Mouse (Mus musculus): Measurements from ENCODE around the gene Rcsd1. TPM values are rescaled to one million over a fixed set of nuclear protein-coding genes. Genes with fewer than 3 reads are reported as not detected.
A peak's percentile ranks its signal among the peaks of the same experiment; 100 is the strongest.
"Not testable (repeated sequence)": the region's sequence is repeated elsewhere in the genome, so short reads cannot be mapped to it uniquely, and the experiment has no call there.

The Rcsd1 gene
- polyA plus RNA-seq, 1 experiment from 2014 or later: 53.7 TPM

DNA sequence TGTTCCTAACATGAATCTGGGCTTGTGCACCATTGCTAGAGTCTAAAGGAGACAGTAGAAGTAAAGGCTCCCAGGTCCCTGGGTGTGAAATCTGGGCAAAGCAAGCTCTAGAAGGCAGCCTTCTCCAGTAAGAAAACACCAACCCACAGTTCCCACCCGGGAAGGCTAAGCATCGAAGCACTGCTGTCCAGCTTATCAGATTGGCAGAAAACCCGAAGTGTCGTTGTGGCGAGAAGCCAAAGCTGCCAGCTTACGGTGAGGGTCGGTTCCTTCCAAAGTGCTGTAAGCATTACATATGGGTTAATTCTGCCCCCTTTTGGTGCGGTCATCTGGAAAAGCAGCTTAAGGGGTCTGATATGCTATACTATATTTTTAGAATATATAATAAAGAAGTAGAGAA is 22.6 kb downstream of the Rcsd1 start:
- DNase-seq (ENCODE audit: low spot score): no peak
- Histone ChIP-seq H3K9me3 (replicated peaks; ENCODE audit: low read length) (no peaks in the 10 kb centered on the region), H3K27me3 (ENCODE audit: insufficient read depth, low read length) (no peaks in the 10 kb centered on the region), H3K4me2 (ENCODE audit: low read length) (no peak overlapping the region), H3K4me3 (replicated peaks; ENCODE audit: low read depth, low read length) (no peak overlapping the region), H3K36me3 (ENCODE audit: insufficient read depth, low read length) (no peaks in the 10 kb centered on the region), H3K9ac (ENCODE audit: low read depth, low read length) (no peak overlapping the region), H3K4me1 (replicated peaks; ENCODE audit: insufficient read depth, low read length) (peaks cover 28% of the 10 kb centered on the region), H3K27ac (0 out of 2 replicates have a peak overlapping the region, but pooled peaks have one; percentile 38)
- TF ChIP-seq CTCF (IDR thresholded peaks at IDR 0.05; ENCODE audit: low read depth): no peak
- no peak for ATAC-seq (replicated peaks; ENCODE audit: low FRiP score, low read depth)
- WGBS: 43% methylated on average over 8 of the region's 8 CpGs

DNA sequence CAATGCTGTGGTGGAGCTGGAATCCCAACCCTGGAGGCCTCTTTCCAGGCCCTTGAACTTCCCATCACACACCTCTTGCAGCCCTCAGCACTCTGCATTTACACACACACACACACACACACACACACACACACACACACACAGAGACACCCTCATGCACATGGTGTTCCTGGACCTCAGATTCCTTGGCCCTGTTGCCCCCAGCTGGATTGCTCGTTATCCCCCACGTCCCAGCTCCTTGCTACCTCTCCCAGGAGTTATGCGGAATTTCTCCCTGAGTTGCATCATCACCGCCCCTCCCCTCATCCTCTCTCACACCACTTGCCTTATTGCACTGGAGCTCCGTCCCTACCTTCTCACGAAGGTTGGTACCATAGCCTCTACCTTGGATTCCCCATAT is 23.2 kb downstream of the Rcsd1 start:
- no peak overlapping the region for H3K9ac ChIP-seq (ENCODE audit: low read depth, low read length)
- DNase-seq (ENCODE audit: low spot score) (no peak), ATAC-seq (replicated peaks; ENCODE audit: low FRiP score, low read depth) (no peak)
- H3K27ac ChIP-seq: no peak overlapping the region
- 66% methylated on average over 6 of the region's 6 CpGs for WGBS
- peaks cover 26% of the 10 kb centered on the region for H3K4me1 ChIP-seq (replicated peaks; ENCODE audit: insufficient read depth, low read length)
- H3K4me2 ChIP-seq (ENCODE audit: low read length): no peak overlapping the region
- no peak overlapping the region for H3K4me3 ChIP-seq (replicated peaks; ENCODE audit: low read depth, low read length)
- H3K27me3 ChIP-seq (ENCODE audit: insufficient read depth, low read length): no peaks in the 10 kb centered on the region
- no peak for TF ChIP-seq CTCF (IDR thresholded peaks at IDR 0.05; ENCODE audit: low read depth)
- no peaks in the 10 kb centered on the region for H3K9me3 ChIP-seq (replicated peaks; ENCODE audit: low read length)
- no peaks in the 10 kb centered on the region for H3K36me3 ChIP-seq (ENCODE audit: insufficient read depth, low read length)

DNA sequence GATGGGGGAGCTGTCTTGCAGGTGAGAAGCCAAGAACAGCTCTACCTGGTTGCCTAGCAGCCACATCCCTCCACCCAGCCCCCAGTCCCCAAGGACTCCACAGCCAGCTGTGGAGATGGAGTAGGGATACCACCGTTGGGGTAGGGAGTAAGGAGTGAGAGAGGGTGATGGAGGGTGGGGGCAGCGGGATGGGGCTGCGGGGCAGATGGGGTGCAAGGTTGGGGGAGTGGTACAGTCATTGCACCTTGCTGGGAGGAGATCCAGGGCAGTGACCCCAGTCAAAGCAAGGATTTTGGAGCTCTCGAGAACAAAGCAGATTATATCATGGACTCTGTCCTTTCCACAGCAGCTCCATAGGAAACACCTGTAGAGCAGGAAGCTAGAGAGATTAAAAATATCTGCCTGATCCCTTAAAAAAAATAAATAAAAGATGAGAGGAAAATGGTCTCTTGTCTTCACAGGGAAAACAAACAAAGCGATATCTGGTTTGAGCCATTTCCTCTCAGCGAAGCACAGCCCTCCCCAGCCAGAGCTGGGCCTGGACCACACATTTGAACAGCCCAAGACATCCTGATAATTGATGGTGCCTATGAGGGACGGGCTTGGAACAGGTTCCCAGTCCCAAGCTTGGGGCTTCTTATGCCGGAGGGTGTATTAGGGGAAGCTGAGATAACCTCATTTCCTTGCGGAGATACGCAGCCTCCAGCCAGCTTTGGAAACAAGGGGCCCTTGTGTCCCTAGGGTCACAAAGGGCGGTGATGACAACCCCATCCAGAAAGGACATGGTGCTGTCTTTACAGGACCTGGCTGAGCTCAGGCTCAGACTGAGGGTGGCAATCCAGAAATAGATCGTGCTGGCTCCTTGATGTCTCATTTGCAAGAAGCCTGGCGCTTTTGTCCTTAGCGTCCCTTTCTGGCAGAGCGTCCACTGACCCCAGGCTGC is 25.0 kb downstream of the Rcsd1 start:
- H3K9ac ChIP-seq (ENCODE audit: low read depth, low read length): no peak overlapping the region
- H3K9me3 ChIP-seq (replicated peaks; ENCODE audit: low read length): no peaks in the 10 kb centered on the region
- DNase-seq (ENCODE audit: low spot score) (peak; percentile 74), ATAC-seq (replicated peaks; ENCODE audit: low FRiP score, low read depth) (peak; percentile 60; the same call in 1 of the 2 replicates)
- H3K4me2 ChIP-seq (ENCODE audit: low read length): no peak overlapping the region
- H3K4me3 ChIP-seq (replicated peaks; ENCODE audit: low read depth, low read length): no peak overlapping the region
- WGBS: 58% methylated on average over 15 of the region's 15 CpGs
- H3K36me3 ChIP-seq (ENCODE audit: insufficient read depth, low read length): no peaks in the 10 kb centered on the region
- no peak for TF ChIP-seq CTCF (IDR thresholded peaks at IDR 0.05; ENCODE audit: low read depth)
- H3K27ac ChIP-seq: peak overlapping the region; percentile 57; the same call in 1 of the 2 replicates
- H3K4me1 ChIP-seq (replicated peaks; ENCODE audit: insufficient read depth, low read length): peaks cover 27% of the 10 kb centered on the region
- no peaks in the 10 kb centered on the region for H3K27me3 ChIP-seq (ENCODE audit: insufficient read depth, low read length)

DNA sequence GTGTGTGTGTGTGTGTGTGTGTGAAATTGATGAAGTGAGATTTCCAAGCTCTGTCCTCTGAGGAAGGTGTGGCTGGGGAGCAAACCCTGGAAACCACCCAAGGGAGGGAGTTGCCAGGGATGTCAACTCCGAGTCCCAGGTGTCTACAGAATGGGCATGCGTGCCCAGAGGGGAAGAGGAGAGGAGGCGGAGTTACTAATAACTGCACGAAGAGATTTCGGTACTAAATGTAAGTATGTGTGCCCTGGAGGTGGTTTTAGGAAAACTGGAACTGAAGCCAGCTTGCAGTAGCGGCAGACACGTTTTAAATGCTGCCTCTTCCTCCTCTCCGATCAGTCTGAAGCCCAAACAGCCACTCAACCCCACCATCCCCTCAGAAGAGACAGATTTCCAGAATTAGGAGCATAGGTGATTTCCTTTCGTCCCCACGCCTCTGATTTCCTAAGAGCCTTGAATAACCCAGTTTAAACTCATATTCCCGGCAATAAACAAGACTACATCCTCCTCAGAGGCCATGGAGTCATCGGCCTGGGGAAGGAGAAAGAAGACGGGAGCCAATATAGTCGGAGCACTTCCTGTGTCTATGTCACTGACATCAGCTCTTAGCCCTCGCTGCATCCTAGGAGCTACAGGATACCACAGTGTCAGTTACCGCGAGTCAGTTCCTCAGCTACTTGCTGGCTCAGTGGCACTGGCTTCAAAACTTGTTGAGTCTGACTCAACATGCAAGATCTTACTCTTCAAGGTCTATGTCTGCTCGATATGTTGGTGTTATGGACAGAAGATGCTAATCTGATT is 27.3 kb downstream of the Rcsd1 start:
- no peaks in the 10 kb centered on the region for H3K9me3 ChIP-seq (replicated peaks; ENCODE audit: low read length)
- H3K9ac ChIP-seq (ENCODE audit: low read depth, low read length): no peak overlapping the region
- ATAC-seq (replicated peaks; ENCODE audit: low FRiP score, low read depth) (no peak), DNase-seq (ENCODE audit: low spot score) (no peak)
- no peak for TF ChIP-seq CTCF (IDR thresholded peaks at IDR 0.05; ENCODE audit: low read depth)
- H3K27ac ChIP-seq: peak overlapping the region; percentile 36
- H3K27me3 ChIP-seq (ENCODE audit: insufficient read depth, low read length): no peaks in the 10 kb centered on the region
- no peaks in the 10 kb centered on the region for H3K36me3 ChIP-seq (ENCODE audit: insufficient read depth, low read length)
- H3K4me1 ChIP-seq (replicated peaks; ENCODE audit: insufficient read depth, low read length): peaks cover 27% of the 10 kb centered on the region
- H3K4me3 ChIP-seq (replicated peaks; ENCODE audit: low read depth, low read length): no peak overlapping the region
- 59% methylated on average over 18 of the region's 18 CpGs for WGBS
- no peak overlapping the region for H3K4me2 ChIP-seq (ENCODE audit: low read length)

DNA sequence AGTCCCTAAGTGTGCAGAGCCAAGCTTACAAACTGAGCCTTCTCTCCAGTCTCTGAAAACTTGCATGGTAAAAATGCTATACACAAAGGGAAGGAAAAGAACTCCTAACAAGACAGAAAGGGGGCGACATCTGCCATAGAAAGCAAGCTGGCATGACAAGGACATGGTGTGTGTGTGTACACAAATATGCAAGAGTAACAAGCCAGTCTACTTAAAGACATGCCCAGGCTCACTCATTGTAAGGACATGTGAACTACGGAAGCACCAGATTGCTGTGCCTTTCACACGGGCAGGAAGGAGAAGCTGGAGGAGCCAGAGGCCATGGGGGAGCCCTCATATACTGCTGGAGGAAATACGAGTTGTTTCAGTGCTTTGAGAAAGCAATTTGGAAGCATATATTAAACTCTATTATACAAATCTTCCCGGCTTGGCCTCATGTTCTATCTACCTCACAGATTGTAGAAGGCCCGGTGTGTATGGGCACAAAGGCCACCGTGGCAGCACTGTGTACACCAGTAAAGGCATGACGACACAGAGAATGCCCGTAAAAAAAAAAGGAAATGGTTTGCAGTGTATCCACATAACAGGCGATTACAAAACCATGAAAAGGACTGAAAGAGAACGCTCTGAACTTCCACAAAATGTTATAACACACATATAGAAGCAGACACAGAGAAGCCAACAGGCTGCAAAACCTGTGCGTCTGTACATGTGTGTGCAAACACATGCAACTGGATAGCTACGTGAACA is 28.3 kb downstream of the Rcsd1 start:
- Histone ChIP-seq H3K9ac (ENCODE audit: low read depth, low read length) (no peak overlapping the region), H3K4me3 (replicated peaks; ENCODE audit: low read depth, low read length) (no peak overlapping the region), H3K4me1 (replicated peaks; ENCODE audit: insufficient read depth, low read length) (peaks cover 21% of the 10 kb centered on the region), H3K9me3 (replicated peaks; ENCODE audit: low read length) (no peaks in the 10 kb centered on the region), H3K27me3 (ENCODE audit: insufficient read depth, low read length) (no peaks in the 10 kb centered on the region), H3K27ac (peak overlapping the region; percentile 47), H3K36me3 (ENCODE audit: insufficient read depth, low read length) (no peaks in the 10 kb centered on the region), H3K4me2 (ENCODE audit: low read length) (no peak overlapping the region)
- peak; percentile 69 for TF ChIP-seq CTCF (IDR thresholded peaks at IDR 0.05; ENCODE audit: low read depth)
- no peak for DNase-seq (ENCODE audit: low spot score)
- WGBS: 47% methylated on average over 13 of the region's 13 CpGs
- ATAC-seq (replicated peaks; ENCODE audit: low FRiP score, low read depth): no peak

DNA sequence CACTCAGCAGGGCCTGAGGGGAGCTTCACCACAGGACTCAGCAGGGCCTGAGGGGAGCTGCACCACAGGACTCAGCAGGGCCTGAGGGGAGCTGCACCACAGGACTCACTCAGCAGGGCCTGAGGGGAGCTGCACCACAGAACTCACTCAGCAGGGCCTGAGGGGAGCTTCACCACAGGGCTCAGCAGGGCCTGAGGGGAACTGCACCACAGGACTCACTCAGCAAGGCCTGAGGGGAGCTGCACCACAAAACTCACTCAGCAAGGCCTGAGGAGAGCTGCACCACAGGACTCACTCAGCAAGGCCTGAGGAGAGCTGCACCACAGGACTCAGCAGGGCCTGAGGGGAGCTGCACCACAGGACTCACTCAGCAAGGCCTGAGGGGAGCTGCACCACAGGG is 29.5 kb downstream of the Rcsd1 start:
- peak overlapping the region; percentile 60 for H3K27ac ChIP-seq
- peaks cover 18% of the 10 kb centered on the region for H3K4me1 ChIP-seq (replicated peaks; ENCODE audit: insufficient read depth, low read length)
- not testable (repeated sequence) for H3K27me3 ChIP-seq (ENCODE audit: insufficient read depth, low read length); H3K36me3 ChIP-seq (ENCODE audit: insufficient read depth, low read length); H3K4me3 ChIP-seq (replicated peaks; ENCODE audit: low read depth, low read length); ATAC-seq (replicated peaks; ENCODE audit: low FRiP score, low read depth); H3K9me3 ChIP-seq (replicated peaks; ENCODE audit: low read length); DNase-seq (ENCODE audit: low spot score); H3K4me2 ChIP-seq (ENCODE audit: low read length); H3K9ac ChIP-seq (ENCODE audit: low read depth, low read length)
